In the genomic region with DNA sequence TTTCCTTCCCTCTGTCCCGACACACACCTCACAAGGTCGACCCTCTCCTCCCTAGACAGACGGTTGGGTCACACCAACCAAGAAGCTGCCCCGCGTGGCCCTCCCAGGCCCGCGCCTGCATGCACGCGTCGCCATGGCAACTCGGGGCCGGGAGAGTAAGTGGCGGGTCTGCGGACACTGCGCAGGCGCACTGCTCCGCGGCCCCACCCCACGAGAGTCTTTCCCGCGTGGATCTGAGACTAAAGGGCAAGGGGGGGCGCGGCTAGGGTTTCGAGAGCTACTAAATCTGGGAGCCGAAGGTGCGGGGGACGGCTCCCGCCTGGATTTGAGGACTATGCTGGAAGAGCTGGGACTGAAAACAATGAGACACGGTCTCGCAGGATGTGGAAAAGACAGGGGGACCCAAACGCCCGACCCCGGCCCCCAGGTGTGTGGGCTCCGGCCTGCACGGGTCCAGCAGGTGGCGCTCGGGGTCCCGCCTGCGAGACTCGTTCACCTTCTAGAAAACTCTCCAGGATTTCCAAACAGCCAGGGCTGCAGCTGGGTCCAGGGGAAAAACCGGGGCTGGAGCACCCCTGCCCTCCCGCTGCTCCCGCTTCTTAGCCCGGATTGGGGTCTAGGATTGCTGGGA, we compare ENCODE assay signal across 8 mouse cellular contexts. TPM values are rescaled to one million over a fixed set of nuclear protein-coding genes. Genes with fewer than 3 reads are reported as not detected.
A peak's percentile ranks its signal among the peaks of the same experiment; 100 is the strongest.
DNase-seq lines count a peak whose midpoint lies in the region; ATAC-seq and TF ChIP-seq lines count a peak whose summit lies in the region.

No protein-coding gene starts in this region.

- peak; percentile 41; the same call in 1 of the 2 replicates for TF ChIP-seq CTCF in bone marrow, adult 2 months (IDR thresholded peaks at IDR 0.05; ENCODE audit: control insufficient read depth, insufficient read depth, low read length)
- peak; percentile 68 for TF ChIP-seq CTCF in kidney, postnatal 0 days (IDR thresholded peaks at IDR 0.05; ENCODE audit: low read depth)
- TF ChIP-seq CTCF in stomach, postnatal 0 days (IDR thresholded peaks at IDR 0.05; ENCODE audit: low read depth): peak; percentile 71

- H3K27me3 ChIP-seq in heart, embryonic 12.5 days (replicated peaks): peaks cover 28% of the 10 kb centered on the region
- H3K27me3 ChIP-seq in kidney, postnatal 0 days (ENCODE audit: insufficient read depth, low read length): no peaks in the 10 kb centered on the region
- peaks cover 56% of the 10 kb centered on the region for H3K27me3 ChIP-seq in liver, embryonic 13.5 days
- no peaks in the 10 kb centered on the region for H3K27me3 ChIP-seq in neural tube, embryonic 11.5 days (ENCODE audit: control insufficient read depth, insufficient read depth, low read length)
- H3K27me3 ChIP-seq in stomach, postnatal 0 days (ENCODE audit: control insufficient read depth, insufficient read depth, low read length): no peaks in the 10 kb centered on the region

- H3K9ac ChIP-seq in heart, embryonic 12.5 days: peak overlapping the region; percentile 76
- H3K9ac ChIP-seq in kidney, postnatal 0 days (ENCODE audit: low read depth, low read length): peak overlapping the region; percentile 67
- H3K9ac ChIP-seq in liver, embryonic 13.5 days: peak overlapping the region; percentile 63
- peak overlapping the region; percentile 75 for H3K9ac ChIP-seq in neural tube, embryonic 11.5 days (ENCODE audit: low read length)
- H3K9ac ChIP-seq in stomach, postnatal 0 days (ENCODE audit: low read length): peak overlapping the region; percentile 67

- TF ChIP-seq EP300 in stomach, postnatal 0 days (optimal IDR thresholded peaks at IDR 0.05): no peak

- no peak for TF ChIP-seq POLR2A in bone marrow, adult 2 months (IDR thresholded peaks at IDR 0.05; ENCODE audit: borderline replicate concordance, control insufficient read depth, low read depth, low read length)

- ATAC-seq in erythroblast, adult 5-6 weeks (replicated peaks; ENCODE audit: low FRiP score, poor library complexity, severe bottlenecking): 0 out of 2 replicates have a peak, but pooled peaks have one; percentile 15
- ATAC-seq in heart, embryonic 12.5 days (ENCODE audit: insufficient number of reproducible peaks, low FRiP score): peak; percentile 64
- ATAC-seq in kidney, postnatal 0 days (replicated peaks; ENCODE audit: low FRiP score, low read depth): peak; percentile 67
- 0 out of 2 replicates have a peak, but pooled peaks have one; percentile 43 for ATAC-seq in liver, embryonic 13.5 days (ENCODE audit: low read depth)
- peak; percentile 68 for ATAC-seq in neural tube, embryonic 11.5 days (ENCODE audit: insufficient read depth, low FRiP score, low TSS enrichment)
- peak; percentile 73 for ATAC-seq in stomach, postnatal 0 days (ENCODE audit: low FRiP score, low TSS enrichment)

- H3K9me3 ChIP-seq in heart, embryonic 12.5 days (replicated peaks): no peaks in the 10 kb centered on the region
- H3K9me3 ChIP-seq in kidney, postnatal 0 days (replicated peaks; ENCODE audit: low read length): no peaks in the 10 kb centered on the region
- H3K9me3 ChIP-seq in liver, embryonic 13.5 days (replicated peaks): no peaks in the 10 kb centered on the region
- no peaks in the 10 kb centered on the region for H3K9me3 ChIP-seq in neural tube, embryonic 11.5 days (ENCODE audit: control insufficient read depth, low read length)
- H3K9me3 ChIP-seq in stomach, postnatal 0 days (ENCODE audit: control insufficient read depth, low read length): no peaks in the 10 kb centered on the region

- under 1% methylated on average over 44 of the region's 44 CpGs for WGBS in bone marrow, adult 2 months
- 1% methylated on average over 44 of the region's 44 CpGs for WGBS in heart, embryonic 12.5 days
- WGBS in kidney, postnatal 0 days: under 1% methylated on average over 44 of the region's 44 CpGs
- WGBS in liver, embryonic 13.5 days (ENCODE audit: insufficient replicate concordance): under 1% methylated on average over 44 of the region's 44 CpGs
- WGBS in neural tube, embryonic 11.5 days: under 1% methylated on average over 44 of the region's 44 CpGs
- WGBS in stomach, postnatal 0 days: 0% methylated on average over 44 of the region's 44 CpGs

- H3K4me2 ChIP-seq in heart, embryonic 12.5 days: peak overlapping the region; percentile 99
- H3K4me2 ChIP-seq in kidney, postnatal 0 days (ENCODE audit: low read length): peak overlapping the region; percentile 97
- peak overlapping the region; percentile 86 for H3K4me2 ChIP-seq in liver, embryonic 13.5 days
- peak overlapping the region; percentile 79 for H3K4me2 ChIP-seq in neural tube, embryonic 11.5 days (ENCODE audit: low read depth)
- H3K4me2 ChIP-seq in stomach, postnatal 0 days (replicated peaks; ENCODE audit: low read depth): peak overlapping the region; percentile 97

- no peaks in the 10 kb centered on the region; the same call in 1 of the 2 replicates for H3K4me1 ChIP-seq in bone marrow, adult 2 months (ENCODE audit: control insufficient read depth, insufficient read depth, low read length)
- peaks cover 20% of the 10 kb centered on the region for H3K4me1 ChIP-seq in heart, embryonic 12.5 days (replicated peaks)
- peaks cover 10% of the 10 kb centered on the region; the same call in 1 of the 2 replicates for H3K4me1 ChIP-seq in kidney, postnatal 0 days (replicated peaks; ENCODE audit: insufficient read depth, low read length)
- H3K4me1 ChIP-seq in liver, embryonic 13.5 days (replicated peaks): peaks cover 19% of the 10 kb centered on the region
- H3K4me1 ChIP-seq in neural tube, embryonic 11.5 days (ENCODE audit: control insufficient read depth, insufficient read depth, low read length): peaks cover 8% of the 10 kb centered on the region; the same call in 1 of the 2 replicates
- no peaks in the 10 kb centered on the region for H3K4me1 ChIP-seq in stomach, postnatal 0 days (replicated peaks; ENCODE audit: control insufficient read depth, insufficient read depth)

- DNase-seq in 3T3-L1 (ENCODE audit: low read depth, low spot score): peak; percentile 49
- DNase-seq in kidney, postnatal 0 days (ENCODE audit: low spot score): peak; percentile 95
- DNase-seq in liver, embryonic 13.5 days: peak; percentile 36
- peak; percentile 84 for DNase-seq in neural tube, embryonic 11.5 days (ENCODE audit: low spot score)
- DNase-seq in stomach, postnatal 0 days (ENCODE audit: low spot score): peak; percentile 84

- 0 out of 2 replicates have a peak overlapping the region, but pooled peaks have one; percentile 10 for H3K27ac ChIP-seq in bone marrow, adult 2 months (ENCODE audit: control insufficient read depth, insufficient read depth, low read depth, low read length, poor library complexity)
- peak overlapping the region; percentile 63 for H3K27ac ChIP-seq in heart, embryonic 12.5 days (ENCODE audit: poor library complexity, severe bottlenecking)
- peak overlapping the region; percentile 89 for H3K27ac ChIP-seq in kidney, postnatal 0 days
- no peak overlapping the region for H3K27ac ChIP-seq in liver, embryonic 13.5 days
- peak overlapping the region; percentile 68 for H3K27ac ChIP-seq in neural tube, embryonic 11.5 days (ENCODE audit: low read depth, low read length)
- H3K27ac ChIP-seq in stomach, postnatal 0 days (replicated peaks): peak overlapping the region; percentile 69

- no peak overlapping the region for H3K4me3 ChIP-seq in bone marrow, adult 2 months (replicated peaks; ENCODE audit: control insufficient read depth, low read depth, low read length)
- H3K4me3 ChIP-seq in heart, embryonic 12.5 days: peak overlapping the region; percentile 55
- H3K4me3 ChIP-seq in kidney, postnatal 0 days (replicated peaks; ENCODE audit: low read depth, low read length): peak overlapping the region; percentile 54
- H3K4me3 ChIP-seq in liver, embryonic 13.5 days (replicated peaks): peak overlapping the region; percentile 57
- peak overlapping the region; percentile 38 for H3K4me3 ChIP-seq in neural tube, embryonic 11.5 days (ENCODE audit: low read depth, low read length)
- peak overlapping the region; percentile 52 for H3K4me3 ChIP-seq in stomach, postnatal 0 days (ENCODE audit: low read depth, low read length)

- H3K36me3 ChIP-seq in heart, embryonic 12.5 days: no peaks in the 10 kb centered on the region
- no peaks in the 10 kb centered on the region for H3K36me3 ChIP-seq in kidney, postnatal 0 days (ENCODE audit: insufficient read depth, low read length)
- no peaks in the 10 kb centered on the region for H3K36me3 ChIP-seq in liver, embryonic 13.5 days
- no peaks in the 10 kb centered on the region for H3K36me3 ChIP-seq in neural tube, embryonic 11.5 days (ENCODE audit: control insufficient read depth, insufficient read depth, low read length)
- H3K36me3 ChIP-seq in stomach, postnatal 0 days (ENCODE audit: control insufficient read depth, insufficient read depth, low read length): no peaks in the 10 kb centered on the region

RNA-seq across cellular contexts. Expression of a gene that starts 2.4 kb away (rescaled TPM):
- polyA plus RNA-seq in bone marrow, adult 2 months (2011; ENCODE audit: insufficient read depth, insufficient read length, low replicate concordance, missing spikeins): 0.90 and 1.4 TPM in 2 replicates
- total RNA-seq in erythroblast, adult 5-6 weeks (2015; ENCODE audit: low replicate concordance): not detected in 2 replicates
- total RNA-seq in erythroblast, adult 5-6 weeks (2017; ENCODE audit: low replicate concordance): not detected in 2 replicates
- 0.15 and 0.59 TPM in 2 replicates for polyA plus RNA-seq in heart, embryonic 12.5 days (2016; fragmentation: Nextera tagmentation; extraction: Ambion mirVana)
- 0.32 and 0.52 TPM in 2 replicates for polyA plus RNA-seq in kidney, postnatal 0 days (2015; fragmentation: Nextera tagmentation; extraction: Ambion mirVana)
- polyA plus RNA-seq in liver, embryonic 13.5 days (2015; fragmentation: Nextera tagmentation; extraction: Ambion mirVana): 0.06 and 0.12 TPM in 2 replicates
- polyA plus RNA-seq in neural tube, embryonic 11.5 days (2014; fragmentation: Nextera tagmentation; extraction: Ambion mirVana): 0.92 and 1.2 TPM in 2 replicates
- polyA plus RNA-seq in stomach, postnatal 0 days (2015; fragmentation: Nextera tagmentation; extraction: Ambion mirVana): 0.38 and 0.39 TPM in 2 replicates

RNA-seq across cellular contexts. Expression of a gene that starts 13.5 kb away (rescaled TPM):
- polyA plus RNA-seq in bone marrow, adult 2 months (2011; ENCODE audit: insufficient read depth, insufficient read length, low replicate concordance, missing spikeins): 1.9 and 2.2 TPM in 2 replicates
- 1.2 TPM in 1 of 2 replicates, not detected in the other for total RNA-seq in erythroblast, adult 5-6 weeks (2015; ENCODE audit: low replicate concordance)
- 1.3 and 2.2 TPM in 2 replicates for total RNA-seq in erythroblast, adult 5-6 weeks (2017; ENCODE audit: low replicate concordance)
- polyA plus RNA-seq in heart, embryonic 12.5 days (2016; fragmentation: Nextera tagmentation; extraction: Ambion mirVana): 87.4 and 90.0 TPM in 2 replicates
- polyA plus RNA-seq in kidney, postnatal 0 days (2015; fragmentation: Nextera tagmentation; extraction: Ambion mirVana): 7.7 and 7.8 TPM in 2 replicates
- polyA plus RNA-seq in liver, embryonic 13.5 days (2015; fragmentation: Nextera tagmentation; extraction: Ambion mirVana): 0.75 and 0.85 TPM in 2 replicates
- polyA plus RNA-seq in neural tube, embryonic 11.5 days (2014; fragmentation: Nextera tagmentation; extraction: Ambion mirVana): 9.6 and 9.7 TPM in 2 replicates
- polyA plus RNA-seq in stomach, postnatal 0 days (2015; fragmentation: Nextera tagmentation; extraction: Ambion mirVana): 3.9 and 4.4 TPM in 2 replicates

RNA-seq across cellular contexts. Expression of a gene that starts 33.5 kb away (rescaled TPM):
- 28.1 and 36.2 TPM in 2 replicates for polyA plus RNA-seq in bone marrow, adult 2 months (2011; ENCODE audit: insufficient read depth, insufficient read length, low replicate concordance, missing spikeins)
- total RNA-seq in erythroblast, adult 5-6 weeks (2015; ENCODE audit: low replicate concordance): 18.4 and 21.3 TPM in 2 replicates
- total RNA-seq in erythroblast, adult 5-6 weeks (2017; ENCODE audit: low replicate concordance): 7.7 and 8.9 TPM in 2 replicates
- 18.7 and 19.5 TPM in 2 replicates for polyA plus RNA-seq in heart, embryonic 12.5 days (2016; fragmentation: Nextera tagmentation; extraction: Ambion mirVana)
- 17.9 and 19.4 TPM in 2 replicates for polyA plus RNA-seq in kidney, postnatal 0 days (2015; fragmentation: Nextera tagmentation; extraction: Ambion mirVana)
- polyA plus RNA-seq in liver, embryonic 13.5 days (2015; fragmentation: Nextera tagmentation; extraction: Ambion mirVana): 23.1 and 23.7 TPM in 2 replicates
- 34.5 and 34.6 TPM in 2 replicates for polyA plus RNA-seq in neural tube, embryonic 11.5 days (2014; fragmentation: Nextera tagmentation; extraction: Ambion mirVana)
- polyA plus RNA-seq in stomach, postnatal 0 days (2015; fragmentation: Nextera tagmentation; extraction: Ambion mirVana): 8.7 and 9.0 TPM in 2 replicates

RNA-seq across cellular contexts. Expression of a gene that starts 33.6 kb away (rescaled TPM):
- 34.5 and 71.7 TPM in 2 replicates for polyA plus RNA-seq in bone marrow, adult 2 months (2011; ENCODE audit: insufficient read depth, insufficient read length, low replicate concordance, missing spikeins)
- 44.6 and 56.8 TPM in 2 replicates for total RNA-seq in erythroblast, adult 5-6 weeks (2015; ENCODE audit: low replicate concordance)
- total RNA-seq in erythroblast, adult 5-6 weeks (2017; ENCODE audit: low replicate concordance): 25.1 and 28.0 TPM in 2 replicates
- polyA plus RNA-seq in heart, embryonic 12.5 days (2016; fragmentation: Nextera tagmentation; extraction: Ambion mirVana): 76.0 and 79.1 TPM in 2 replicates
- 117 and 121 TPM in 2 replicates for polyA plus RNA-seq in kidney, postnatal 0 days (2015; fragmentation: Nextera tagmentation; extraction: Ambion mirVana)
- 83.0 and 90.4 TPM in 2 replicates for polyA plus RNA-seq in liver, embryonic 13.5 days (2015; fragmentation: Nextera tagmentation; extraction: Ambion mirVana)
- 169 and 175 TPM in 2 replicates for polyA plus RNA-seq in neural tube, embryonic 11.5 days (2014; fragmentation: Nextera tagmentation; extraction: Ambion mirVana)
- polyA plus RNA-seq in stomach, postnatal 0 days (2015; fragmentation: Nextera tagmentation; extraction: Ambion mirVana): 45.0 and 51.4 TPM in 2 replicates

RNA-seq across cellular contexts. Expression of a gene that starts 59.2 kb away (rescaled TPM):
- polyA plus RNA-seq in bone marrow, adult 2 months (2011; ENCODE audit: insufficient read depth, insufficient read length, low replicate concordance, missing spikeins): 12.1 and 16.9 TPM in 2 replicates
- 10.6 and 24.0 TPM in 2 replicates for total RNA-seq in erythroblast, adult 5-6 weeks (2015; ENCODE audit: low replicate concordance)
- 1.2 and 4.0 TPM in 2 replicates for total RNA-seq in erythroblast, adult 5-6 weeks (2017; ENCODE audit: low replicate concordance)
- 30.9 and 31.1 TPM in 2 replicates for polyA plus RNA-seq in heart, embryonic 12.5 days (2016; fragmentation: Nextera tagmentation; extraction: Ambion mirVana)
- polyA plus RNA-seq in kidney, postnatal 0 days (2015; fragmentation: Nextera tagmentation; extraction: Ambion mirVana): 13.7 and 16.3 TPM in 2 replicates
- polyA plus RNA-seq in liver, embryonic 13.5 days (2015; fragmentation: Nextera tagmentation; extraction: Ambion mirVana): 21.7 and 30.8 TPM in 2 replicates
- 7.2 and 7.7 TPM in 2 replicates for polyA plus RNA-seq in neural tube, embryonic 11.5 days (2014; fragmentation: Nextera tagmentation; extraction: Ambion mirVana)
- 5.3 and 7.2 TPM in 2 replicates for polyA plus RNA-seq in stomach, postnatal 0 days (2015; fragmentation: Nextera tagmentation; extraction: Ambion mirVana)

Comparison
In these comparisons a context has a peak if more than half of its experiments do, and no peak if none do; other contexts are left out.
1. DNase-seq: peak in every context shown above with its lines; median percentile 95 in kidney, postnatal 0 days; 84 in neural tube, embryonic 11.5 days; 84 in stomach, postnatal 0 days; 49 in 3T3-L1; 36 in liver, embryonic 13.5 days.
2. ATAC-seq: peak in every context shown above with its lines; median percentile 73 in stomach, postnatal 0 days; 68 in neural tube, embryonic 11.5 days; 67 in kidney, postnatal 0 days; 64 in heart, embryonic 12.5 days; 43 in liver, embryonic 13.5 days; 15 in erythroblast, adult 5-6 weeks.